Mouse (Mus musculus) heart, postnatal 0 days (tissue): ENCODE measurements at regions not wholly inside any gene's neighbourhood (a gene's known extent, or its start where the extent isn't known, plus 50 kb on each side); places are given as distances from the start of the nearest gene placed in this dataset.
A peak's percentile ranks its signal among the peaks of the same experiment; 100 is the strongest.

Experiments
- ATAC-seq: fragments of 200-750 bp; cut with Nextera tagmentation; 2 replicates; pipeline ENCODE4 v1.8.0; 2017; ENCODE audit warnings: low read depth, moderate number of reproducible peaks, moderate library complexity; ENCODE audit not compliant: insufficient read depth
- DNase-seq: peaks from one replicate; pipeline ENCODE4 v3.0.0-alpha.2; 2016; ENCODE audit warnings: low spot score
- H3K27ac ChIP-seq: fragments of 300-500 bp; sonication (generic); 2 replicates; pipeline ENCODE4 v1.5.1; 2014; ENCODE audit warnings: low read depth, mild to moderate bottlenecking
- H3K27me3 ChIP-seq: fragments of 300-500 bp; sonication (generic); 2 replicates; pipeline ENCODE4 v1.6.1; 2014; ENCODE audit warnings: low read length, mixed read lengths; ENCODE audit not compliant: control insufficient read depth, insufficient read depth
- H3K36me3 ChIP-seq: fragments of 300-500 bp; sonication (generic); replicated peaks from 2 replicates; pipeline ENCODE4 v1.6.1; 2014; ENCODE audit warnings: low read length, mixed read lengths; ENCODE audit not compliant: control insufficient read depth, insufficient read depth
- H3K4me1 ChIP-seq: fragments of 300-500 bp; sonication (generic); 2 replicates; pipeline ENCODE4 v1.6.1; 2014; ENCODE audit warnings: antibody characterized with exemption; ENCODE audit not compliant: control insufficient read depth, insufficient read depth
- H3K4me2 ChIP-seq: fragments of 300-500 bp; sonication (generic); 2 replicates; pipeline ENCODE4 v1.6.1; 2014; ENCODE audit warnings: low read depth, mild to moderate bottlenecking, low read length, moderate library complexity
- H3K4me3 ChIP-seq: fragments of 300-500 bp; sonication (generic); 2 replicates; pipeline ENCODE4 v1.5.1; 2014; ENCODE audit warnings: low read depth, low read length
- H3K9ac ChIP-seq: fragments of 300-500 bp; sonication (generic); replicated peaks from 2 replicates; pipeline ENCODE4 v1.6.1; 2014; ENCODE audit warnings: low read depth, low read length, mixed read lengths
- H3K9me3 ChIP-seq: fragments of 300-500 bp; sonication (generic); replicated peaks from 2 replicates; pipeline ENCODE4 v1.6.1; 2016; ENCODE audit warnings: low read length; ENCODE audit not compliant: control insufficient read depth
- CTCF ChIP-seq: IDR thresholded peaks from 2 replicates; pipeline ENCODE4 v1.5.1; 2016; ENCODE audit warnings: antibody characterized with exemption, control low read depth, low read depth
- EP300 ChIP-seq: IDR thresholded peaks from 2 replicates; pipeline ENCODE4 v1.6.1; 2016; ENCODE audit warnings: antibody characterized with exemption, low read depth
- WGBS: fragments of 180-500 bp; shearing (Covaris S2); extraction: QIAGEN DNeasy Blood & Tissue Kit; methylation state at CpG from one replicate; pipeline ENCODE4 v1.1.7; 2014; 5-methylcytosine and 5-hydroxymethylcytosine counted together

GRCm38 (mm10) chr14:67536787-67537659 lies 1528.0 kb upstream of the Gulo start:
- no peaks in the 10 kb centered on the region for H3K27me3 ChIP-seq
- DNase-seq (peak; percentile 14), ATAC-seq (peak; percentile 66; the same call in 1 of the 2 replicates)
- 30% methylated on average over 8 of the region's 8 CpGs for WGBS
- TF ChIP-seq CTCF = no peak
- TF ChIP-seq EP300 = no peak
- H3K4me2 ChIP-seq = no peak overlapping the region
- no peaks in the 10 kb centered on the region for H3K9me3 ChIP-seq
- H3K9ac ChIP-seq = no peak overlapping the region
- H3K36me3 ChIP-seq = no peaks in the 10 kb centered on the region
- H3K4me1 ChIP-seq = 0 out of 2 replicates have a peak, but pooled peaks cover 4% of the 10 kb centered on the region
- peak overlapping the region; percentile 45; the same call in 1 of the 2 replicates for H3K27ac ChIP-seq
- no peak overlapping the region for H3K4me3 ChIP-seq

GRCm38 (mm10) chr14:67506729-67507395 lies 1497.9 kb upstream of the Gulo start:
- 0 out of 2 replicates have a peak, but pooled peaks cover 10% of the 10 kb centered on the region for H3K9me3 ChIP-seq
- H3K36me3 ChIP-seq = no peaks in the 10 kb centered on the region
- DNase-seq = no peak
- H3K4me2 ChIP-seq = no peak overlapping the region
- H3K4me1 ChIP-seq = no peaks in the 10 kb centered on the region
- H3K27me3 ChIP-seq = no peaks in the 10 kb centered on the region
- H3K4me3 ChIP-seq = no peak overlapping the region
- H3K9ac ChIP-seq = no peak overlapping the region
- TF ChIP-seq CTCF (no peak), EP300 (no peak)
- H3K27ac ChIP-seq = no peak overlapping the region
- ATAC-seq = no peak
- 81% methylated on average over 12 of the region's 12 CpGs for WGBS

GRCm38 (mm10) chr14:67492086-67492485 lies 1483.1 kb upstream of the Gulo start:
- DNase-seq (no peak), ATAC-seq (no peak)
- Histone ChIP-seq H3K27me3 (no peaks in the 10 kb centered on the region), H3K9me3 (no peaks in the 10 kb centered on the region), H3K4me2 (no peak overlapping the region), H3K9ac (no peak overlapping the region), H3K36me3 (no peaks in the 10 kb centered on the region), H3K27ac (no peak overlapping the region), H3K4me1 (no peaks in the 10 kb centered on the region), H3K4me3 (no peak overlapping the region)
- 80% methylated on average over 10 of the region's 10 CpGs for WGBS
- TF ChIP-seq EP300 = no peak
- TF ChIP-seq CTCF = no peak

GRCm38 (mm10) chr14:67486676-67487075 lies 1477.7 kb upstream of the Gulo start:
- H3K9me3 ChIP-seq = no peaks in the 10 kb centered on the region
- H3K9ac ChIP-seq = no peak overlapping the region
- no peak for TF ChIP-seq EP300
- no peak for TF ChIP-seq CTCF
- H3K4me2 ChIP-seq = no peak overlapping the region
- no peak overlapping the region for H3K27ac ChIP-seq
- H3K27me3 ChIP-seq = no peaks in the 10 kb centered on the region
- DNase-seq (no peak), ATAC-seq (no peak)
- H3K4me3 ChIP-seq = no peak overlapping the region
- no peaks in the 10 kb centered on the region for H3K36me3 ChIP-seq
- WGBS = 29% methylated on average over 10 of the region's 10 CpGs
- H3K4me1 ChIP-seq = no peaks in the 10 kb centered on the region

- WGBS = 79% methylated on average over 4 of the region's 4 CpGs
- Histone ChIP-seq H3K27me3 (no peaks in the 10 kb centered on the region), H3K36me3 (no peaks in the 10 kb centered on the region), H3K4me1 (no peaks in the 10 kb centered on the region), H3K9ac (no peak overlapping the region), H3K9me3 (no peaks in the 10 kb centered on the region), H3K4me2 (no peak overlapping the region), H3K27ac (no peak overlapping the region), H3K4me3 (no peak overlapping the region)
- no peak for ATAC-seq
- DNase-seq = no peak
- TF ChIP-seq EP300 (no peak), CTCF (no peak)
Observed at GRCm38 (mm10) chr14:67485449-67485800, 1476.4 kb upstream of the Gulo start.
